Mouse (Mus musculus) kidney, adult 2 months (tissue): ENCODE measurements around the gene Fam171a2. TPM values are rescaled to one million over a fixed set of nuclear protein-coding genes. Genes with fewer than 3 reads are reported as not detected.

Experiments used
- DNase-seq: peaks from one replicate; pipeline ENCODE4 v3.0.0; 2021
- H3K27ac ChIP-seq: fragments of 200-500 bp; 2 replicates; pipeline ENCODE4 v1.5.1; 2012; ENCODE audit warnings: low read depth, low read length, control low read depth, inconsistent platforms; ENCODE audit not compliant: insufficient read depth
- H3K27me3 ChIP-seq: fragments of 200-500 bp; replicated peaks from 2 replicates; pipeline ENCODE4 v1.6.1; 2012; ENCODE audit warnings: mild to moderate bottlenecking, moderate library complexity, low read length, inconsistent platforms; ENCODE audit not compliant: control insufficient read depth, insufficient read depth
- H3K36me3 ChIP-seq: fragments of 200-500 bp; 2 replicates; pipeline ENCODE4 v1.6.1; 2012; ENCODE audit warnings: mild to moderate bottlenecking, moderate library complexity, low read length, inconsistent platforms; ENCODE audit not compliant: control insufficient read depth, insufficient read depth
- H3K4me1 ChIP-seq: fragments of 200-500 bp; 2 replicates; pipeline ENCODE4 v1.6.1; 2011; ENCODE audit warnings: low read length; ENCODE audit not compliant: control insufficient read depth, insufficient read depth
- H3K4me3 ChIP-seq: fragments of 200-500 bp; 2 replicates; pipeline ENCODE4 v1.5.1; 2011; ENCODE audit warnings: mild to moderate bottlenecking, low read depth, low read length, control low read depth; ENCODE audit not compliant: insufficient read depth
- CTCF ChIP-seq: fragments of 200-500 bp; conservative IDR thresholded peaks from 2 replicates; pipeline ENCODE4 v1.5.1; 2011; ENCODE audit warnings: low read depth, mild to moderate bottlenecking, control low read depth, low read length, moderate library complexity, mixed read lengths; ENCODE audit not compliant: insufficient read depth, insufficient read length
- POLR2A ChIP-seq: fragments of 200-500 bp; IDR thresholded peaks from one replicate; pipeline ENCODE4 v1.6.1; 2011; ENCODE audit warnings: low read depth, low read length, control low read depth
- WGBS: fragments of 180-500 bp; shearing (Covaris S2); methylation state at CpG from one replicate; pipeline ENCODE4 v1.1.7; 2018; 5-methylcytosine and 5-hydroxymethylcytosine counted together
- polyA plus RNA-seq: library from polyadenylated mRNA; depleted of rRNA; stranded (reverse); fragments of >200 nt; gene quantifications from 2 replicates; pipeline ENCODE4 v1.2.3, GENCODE M21; 2012

Fam171a2 gene
- polyA plus RNA-seq, 1 experiment: 18.9 TPM

- H3K27ac ChIP-seq: peak overlapping the region; percentile 80
- DNase-seq: peak; percentile 70
- no peak overlapping the region for H3K4me3 ChIP-seq
- whole genome bisulfite sequencing: 61% methylated on average over 3 of the region's 3 CpGs
- no peaks in the 10 kb centered on the region for H3K27me3 ChIP-seq
- H3K4me1 ChIP-seq: peaks cover 7% of the 10 kb centered on the region
- H3K36me3 ChIP-seq: no peaks in the 10 kb centered on the region
- TF ChIP-seq CTCF: no peak
- no peak for TF ChIP-seq POLR2A
Observed at GRCm38 (mm10) chr11:102409795-102410330, 37.6 kb downstream of the Fam171a2 start.

- Histone ChIP-seq H3K4me3 (peak overlapping the region; percentile 30), H3K27me3 (no peaks in the 10 kb centered on the region), H3K4me1 (peaks cover 13% of the 10 kb centered on the region), H3K27ac (peak overlapping the region; percentile 80), H3K36me3 (no peaks in the 10 kb centered on the region)
- TF ChIP-seq CTCF (no peak), POLR2A (no peak)
- WGBS: 26% methylated on average over 15 of the region's 15 CpGs
- peak; percentile 73 for DNase-seq
Observed at GRCm38 (mm10) chr11:102408888-102409794, 38.3 kb downstream of the Fam171a2 start.

DNA sequence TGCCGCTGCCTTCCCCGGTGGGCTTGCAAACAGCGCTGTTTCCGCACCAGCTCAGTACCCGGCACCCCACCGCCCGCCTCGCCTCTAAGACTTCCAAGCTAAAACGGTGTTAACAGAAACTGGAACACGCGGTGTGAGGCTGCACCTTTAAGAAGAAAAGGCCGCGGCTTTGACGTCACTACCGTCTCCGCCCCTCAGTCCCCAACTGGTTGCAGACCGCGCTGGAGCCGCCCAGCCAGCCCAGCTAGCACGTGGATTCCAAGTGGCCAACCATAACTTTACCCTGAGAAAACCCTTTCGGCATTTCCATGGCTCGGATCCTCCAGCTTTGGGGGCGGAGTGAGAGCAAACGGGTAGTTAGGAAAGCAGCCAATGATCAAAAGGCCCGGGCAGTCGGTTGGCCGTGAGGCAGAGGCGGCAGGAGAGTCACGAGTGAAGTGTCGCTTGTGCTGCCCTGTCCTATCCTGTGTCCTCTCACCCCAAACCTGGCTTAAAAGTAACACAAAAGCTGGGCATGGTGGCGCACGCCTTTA, 39.1 kb downstream of the Fam171a2 start:
- peak; percentile 100 for DNase-seq
- Histone ChIP-seq H3K27ac (peak overlapping the region; percentile 97), H3K4me1 (peaks cover 18% of the 10 kb centered on the region), H3K27me3 (no peaks in the 10 kb centered on the region), H3K4me3 (peak overlapping the region; percentile 81), H3K36me3 (peaks cover 3% of the 10 kb centered on the region)
- TF ChIP-seq POLR2A (peak; percentile 81), CTCF (no peak)
- WGBS: under 1% methylated on average over 32 of the region's 32 CpGs

GRCm38 (mm10) chr11:102407834-102408215, 39.7 kb downstream of the Fam171a2 start, which contains the start of gene Slc25a39:
TSS of gene Slc25a39 (minus strand) at chr11:102407946.
- Histone ChIP-seq H3K4me1 (peaks cover 18% of the 10 kb centered on the region), H3K4me3 (peak within 1 kb of the TSS; percentile 81), H3K36me3 (peaks cover 5% of the 10 kb centered on the region), H3K27ac (peak within 1 kb of the TSS; percentile 97), H3K27me3 (no peaks in the 10 kb centered on the region)
- 0% methylated on average over 19 of the region's 19 CpGs for WGBS
- DNase-seq: no peak
- no peak for TF ChIP-seq CTCF
- no peak for TF ChIP-seq POLR2A

GRCm38 (mm10) chr11:102406900-102407833, 40.3 kb downstream of the Fam171a2 start:
- peak overlapping the region; percentile 97 for H3K27ac ChIP-seq
- no peaks in the 10 kb centered on the region for H3K27me3 ChIP-seq
- under 1% methylated on average over 85 of the region's 85 CpGs for WGBS
- DNase-seq: peak; percentile 95
- TF ChIP-seq POLR2A (peak; percentile 24), CTCF (0 out of 2 replicates have a peak, but pooled peaks have one; percentile 0)
- peaks cover 6% of the 10 kb centered on the region for H3K36me3 ChIP-seq
- peaks cover 18% of the 10 kb centered on the region for H3K4me1 ChIP-seq
- peak overlapping the region; percentile 81 for H3K4me3 ChIP-seq

DNA sequence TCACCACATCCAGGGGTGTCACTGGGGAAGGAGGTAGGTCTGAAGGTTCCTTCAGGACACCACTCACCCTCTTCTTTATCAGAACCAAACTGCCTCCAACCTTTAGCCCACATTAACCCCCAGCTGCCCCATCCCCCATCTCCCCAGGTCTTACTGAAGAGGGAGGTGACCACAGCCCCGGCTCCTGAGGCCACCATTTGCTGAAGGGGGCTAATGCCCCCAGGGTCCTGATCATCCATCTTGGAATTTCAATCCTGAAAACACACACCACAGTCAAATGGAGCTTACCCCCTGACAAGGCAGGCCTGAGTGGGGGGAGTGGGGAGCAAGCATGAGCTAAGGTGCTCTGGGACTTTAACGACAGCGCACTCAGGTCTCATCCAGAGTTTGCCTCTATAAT, 41.1 kb downstream of the Fam171a2 start:
- TF ChIP-seq POLR2A (no peak), CTCF (no peak)
- Histone ChIP-seq H3K27ac (peak overlapping the region; percentile 96), H3K4me3 (peak overlapping the region; percentile 81), H3K27me3 (no peaks in the 10 kb centered on the region), H3K4me1 (peaks cover 18% of the 10 kb centered on the region), H3K36me3 (peaks cover 6% of the 10 kb centered on the region)
- WGBS: 13% methylated on average over 3 of the region's 3 CpGs
- DNase-seq: no peak
